Mouse (Mus musculus) NIH3T3 (cell line): ENCODE data around the gene Ap1m2.
"Not testable (repeated sequence)": the region's sequence is repeated elsewhere in the genome, so short reads cannot be mapped to it uniquely, and the experiment has no call there.

Experiments
- DNase-seq: peaks from one replicate; pipeline ENCODE4 v3.0.0-alpha.2; 2012; ENCODE audit warnings: low read depth

Ap1m2 gene

DNA sequence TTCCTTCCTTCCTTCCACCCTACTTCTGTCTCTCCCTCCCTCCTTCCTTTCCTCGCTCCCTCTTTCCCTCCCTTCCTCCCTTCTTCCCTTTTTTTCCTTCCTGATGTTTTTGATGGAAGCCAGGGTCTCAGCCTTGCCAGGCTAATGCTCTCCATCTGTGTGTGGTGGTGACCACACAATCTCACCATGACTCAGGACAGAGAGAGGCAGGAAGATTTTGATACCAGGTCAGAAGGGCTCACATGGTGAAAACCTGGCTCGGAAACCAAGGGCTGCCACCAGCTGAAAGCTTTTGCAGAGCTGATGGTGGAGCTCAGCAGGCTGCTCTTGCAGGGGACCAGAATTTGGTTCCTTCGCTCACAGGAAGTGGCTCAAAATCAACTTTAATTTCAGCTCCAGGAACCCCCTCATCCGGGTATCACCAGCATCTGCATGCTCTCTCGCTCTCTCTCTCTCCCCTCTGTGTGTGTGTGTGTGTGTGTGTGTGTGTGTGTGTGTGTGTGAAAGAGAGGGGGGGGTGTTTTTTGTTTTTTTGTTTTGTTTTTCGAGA is 51.6 kb downstream of the Ap1m2 start:
- DNase-seq: peak; percentile 63

GRCm38 (mm10) chr9:21256349-21256748 is 55.8 kb downstream of the Ap1m2 start:
- not testable (repeated sequence) for DNase-seq

DNA sequence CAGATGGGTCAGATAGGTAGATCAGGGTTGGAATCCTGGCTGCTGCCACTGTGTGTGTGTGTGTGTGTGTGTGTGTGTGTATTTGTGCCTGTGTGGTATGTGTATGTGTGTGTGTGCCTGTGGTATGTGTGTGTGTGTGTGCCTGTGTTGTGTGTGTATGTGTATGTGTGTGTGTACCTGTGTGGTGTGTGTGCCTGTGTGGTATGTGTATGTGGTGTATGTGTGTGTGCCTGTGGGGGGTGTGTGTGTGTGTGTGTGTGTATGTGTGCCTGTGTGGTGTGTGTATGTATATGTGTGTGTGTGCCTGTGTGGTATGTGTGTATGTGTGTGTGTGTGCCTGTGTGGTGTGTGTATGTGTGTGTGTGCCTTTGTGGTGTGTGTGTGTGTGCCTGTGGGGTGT is 57.4 kb downstream of the Ap1m2 start:
- DNase-seq: no peak

- DNase-seq: no peak
Observed at GRCm38 (mm10) chr9:21251116-21251735, 60.9 kb downstream of the Ap1m2 start.

GRCm38 (mm10) chr9:21250509-21250908 is 61.6 kb downstream of the Ap1m2 start:
- DNase-seq: no peak

DNA sequence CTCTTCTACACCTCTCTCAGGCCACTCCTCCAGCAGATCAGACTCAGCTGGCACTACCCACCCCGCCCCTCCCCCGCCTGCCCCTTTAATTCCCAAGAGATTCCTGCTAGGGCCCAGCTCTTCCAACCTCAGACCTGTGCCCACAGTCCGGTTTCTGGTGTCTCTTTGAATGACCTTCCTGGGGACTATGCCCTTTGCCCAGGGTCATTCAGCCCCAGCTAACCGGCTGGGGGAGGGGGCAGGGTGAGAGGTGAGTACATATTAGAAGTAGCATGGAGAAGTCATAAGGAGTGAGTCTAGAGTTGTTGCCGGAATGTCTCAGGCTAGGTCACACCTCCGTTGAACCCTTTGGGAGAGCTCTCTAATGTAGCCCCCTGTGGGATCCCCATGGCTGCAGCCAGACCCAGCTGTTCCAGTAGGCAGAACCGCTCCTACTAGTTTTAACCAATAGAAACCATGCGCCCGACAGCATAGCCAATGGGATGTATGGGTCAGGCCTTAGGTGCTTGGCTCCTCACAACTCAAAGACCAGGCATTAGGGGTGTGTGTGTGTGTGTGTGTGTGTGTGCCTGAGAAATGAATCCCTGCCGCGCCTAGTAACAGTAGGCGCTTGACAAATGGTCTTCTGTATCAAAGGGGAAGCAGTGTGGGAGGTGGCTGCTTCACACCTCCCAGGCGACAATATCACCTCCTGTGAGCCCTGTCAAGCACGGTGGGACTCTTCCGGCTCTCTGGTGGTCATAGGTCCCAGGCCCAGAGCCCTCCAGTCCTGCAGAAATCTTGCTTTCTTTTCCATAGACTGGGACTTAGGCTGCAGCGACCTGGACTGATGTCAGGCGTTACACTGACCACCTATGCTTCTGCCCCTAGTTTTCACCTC is 62.3 kb downstream of the Ap1m2 start:
- DNase-seq: no peak

DNA sequence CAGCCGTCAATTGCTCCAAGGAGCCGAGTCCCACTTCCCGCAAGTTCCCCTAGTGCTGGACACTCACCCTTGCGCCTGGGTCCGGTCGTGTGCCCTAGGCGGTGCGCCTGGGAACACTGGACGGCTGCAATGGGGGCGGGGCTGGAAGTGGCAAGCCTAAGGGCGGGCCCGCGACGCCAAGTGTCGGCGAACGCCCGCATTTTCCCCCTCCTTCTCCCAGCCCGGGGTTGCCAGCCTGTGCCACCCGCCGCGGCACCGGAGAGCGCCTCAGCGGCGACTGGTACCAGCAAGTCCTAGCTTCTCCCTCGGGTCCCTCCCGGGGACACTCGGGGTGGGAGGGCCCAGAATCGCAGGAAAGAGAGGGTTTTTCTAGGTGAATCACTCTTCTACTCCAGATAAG is 63.8 kb downstream of the Ap1m2 start, which contains the start of gene S1pr5:
TSS of gene S1pr5 (minus strand) at position 118 of the 400 bp plus-strand sequence.
- DNase-seq: no peak

GRCm38 (mm10) chr9:21246342-21246741 is 65.8 kb downstream of the Ap1m2 start:
- DNase-seq: no peak

DNA sequence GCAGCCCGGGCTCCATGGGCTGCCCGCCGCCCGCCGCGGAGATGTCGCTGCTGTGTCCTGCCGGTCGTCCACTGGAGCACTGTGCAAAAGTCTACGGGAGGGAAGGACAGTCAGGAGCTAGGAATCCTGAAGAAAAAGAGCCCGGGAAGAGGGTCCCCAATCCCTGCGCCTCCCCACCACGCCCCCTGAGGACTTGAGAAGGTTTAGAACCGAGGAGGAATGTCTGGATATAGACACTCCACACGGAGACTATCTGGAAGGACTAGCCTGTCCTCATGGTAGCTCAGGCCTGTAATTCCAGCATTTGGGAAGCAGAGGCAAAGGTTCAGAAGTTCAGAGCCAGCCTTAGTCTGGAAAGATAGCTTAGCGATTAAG is 67.0 kb downstream of the Ap1m2 start:
- DNase-seq: no peak

DNA sequence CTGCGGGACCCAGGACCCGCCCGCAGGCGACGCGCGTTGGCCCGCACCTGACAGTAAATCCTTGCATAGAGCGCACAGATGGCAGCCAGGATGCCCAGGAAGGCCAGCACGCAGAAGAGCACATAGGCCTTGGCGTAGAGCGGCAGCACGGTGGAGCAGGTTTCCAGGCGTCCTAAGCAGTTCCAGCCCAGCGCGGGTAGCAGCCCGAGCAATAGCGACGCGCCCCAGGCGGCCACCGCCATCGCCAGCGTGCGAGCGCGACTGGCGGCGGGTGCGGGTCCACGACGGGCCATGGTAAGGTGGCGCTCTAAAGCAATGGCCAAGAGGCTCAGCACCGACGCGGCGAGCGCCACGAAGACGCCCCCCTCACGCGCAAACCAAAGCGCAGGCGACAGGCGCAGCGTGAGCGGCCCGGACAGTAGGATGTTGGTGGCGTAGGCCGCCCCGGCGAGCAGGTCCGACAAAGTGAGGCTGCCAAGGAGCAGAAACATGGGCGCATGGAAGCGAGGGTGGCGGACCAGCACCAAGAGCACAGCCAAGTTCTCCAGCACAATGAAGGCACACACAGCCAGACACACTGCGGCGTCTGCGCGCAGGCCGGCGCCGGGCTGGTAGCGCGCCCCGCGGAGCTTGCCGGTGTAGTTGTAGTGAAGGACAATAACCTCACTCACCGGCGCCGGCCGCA is 67.6 kb downstream of the Ap1m2 start:
- DNase-seq: no peak
